Mouse (Mus musculus) layer of hippocampus, adult 18-20 months (tissue): Measurements from ENCODE around the gene Podn. TPM values are rescaled to one million over a fixed set of nuclear protein-coding genes. Genes with fewer than 3 reads are reported as not detected.

Source experiments
- DNase-seq, 2 experiments: peaks; one replicate each; pipeline ENCODE4 v3.0.0; 2022; ENCODE audit warnings: low spot score in 2 of 2
- microRNA-seq, 2 experiments: library from miRNA; unstranded; fragments of <30 nt; microRNA quantifications; one replicate each; pipeline ENCODE4 v1.2.0; 2021
- total RNA-seq, 2 experiments: library from RNA; stranded (reverse); gene quantifications; 2 replicates each; pipeline ENCODE4 v1.2.3; 2021

Podn gene
- total RNA-seq, 2 experiments from 2014 or later, result 6.8 to 8.4 TPM

GRCm38 (mm10) chr4:107969781-107970180, 126.5 kb downstream of the Podn start:
- DNase-seq, result no peak

GRCm38 (mm10) chr4:107967966-107968682, 128.1 kb downstream of the Podn start, which contains the start of gene Slc1a7:
TSS of gene Slc1a7 (plus strand) at chr4:107968332.
- DNase-seq, result no peak

DNA sequence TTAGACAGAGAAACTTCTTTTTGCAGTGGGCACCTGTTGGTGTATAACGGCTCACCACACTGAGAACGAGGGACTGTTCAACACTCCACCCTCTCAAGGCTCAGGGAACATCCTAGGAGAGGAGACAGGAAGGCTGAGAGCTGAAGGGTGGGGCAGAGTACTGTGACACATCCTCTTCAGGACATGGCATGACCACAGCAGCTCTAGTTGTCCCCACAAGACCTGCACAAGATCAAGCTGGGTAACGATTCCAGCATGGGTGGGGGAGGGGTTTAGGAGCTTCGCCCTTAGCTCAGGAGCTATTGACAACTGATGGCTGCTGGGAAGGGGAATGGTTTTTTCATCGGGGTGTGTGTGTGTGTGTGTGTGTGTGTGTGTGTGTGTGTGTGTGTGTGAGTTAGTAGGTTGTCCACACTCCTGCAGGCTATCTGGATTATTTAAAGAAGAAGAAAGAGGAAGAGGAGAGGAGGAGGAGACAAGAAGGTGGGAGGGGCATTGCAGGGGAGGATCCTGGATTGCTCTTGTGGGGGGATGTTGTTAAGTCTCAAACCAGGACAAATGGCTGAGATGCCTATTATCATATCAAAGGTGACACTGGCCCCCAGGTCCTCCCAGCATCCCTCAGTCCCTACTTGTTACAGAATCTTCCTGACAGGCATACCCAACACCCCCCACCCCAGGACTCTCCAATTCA, 129.7 kb downstream of the Podn start:
- DNase-seq, result no peak

Small RNAs within 50 kb of the gene (microRNA-seq; reads per million reads assigned to microRNA genes)
- 0 reads per million in 2 experiments for gene Mir6397

Other genes with a start within 250 kb of the Podn start
- gene Magoh, start 216.7 kb downstream of the Podn start, total RNA-seq, result 10 to 100 TPM; 39.4 to 40.3 TPM
- 10 to 100 TPM; 67.5 to 68.7 TPM for gene 0610037L13Rik, start 206.6 kb downstream of the Podn start, total RNA-seq
- 1 to 10 TPM; 6.1 to 9.4 TPM for gene Cpt2, start 172.8 kb downstream of the Podn start, total RNA-seq
- gene Slc1a7, start 128.1 kb downstream of the Podn start, total RNA-seq, result not detected
- 100 to 1,000 TPM; 102 to 110 TPM for gene Scp2, start 48.6 kb upstream of the Podn start, total RNA-seq
- gene Echdc2, start 69.0 kb upstream of the Podn start, total RNA-seq, result 10 to 100 TPM; 16.5 to 17.7 TPM
- not detected for gene Zyg11a, start 121.6 kb upstream of the Podn start, total RNA-seq
- 10 to 100 TPM; 93.4 to 97.0 TPM for gene Zyg11b, start 204.7 kb upstream of the Podn start, total RNA-seq
- gene Coa7, start 231.7 kb upstream of the Podn start, total RNA-seq, result 10 to 100 TPM; 27.9 to 29.4 TPM